Mouse (Mus musculus) frontal cortex, adult (tissue): ENCODE measurements around the gene Pde4d.

Experiments
- ATAC-seq: cut with Nextera tagmentation; 2 replicates; pipeline ENCODE4 v1.9.2; 2017; ENCODE audit warnings: mild to moderate bottlenecking, moderate library complexity, mixed read lengths; ENCODE audit not compliant: low TSS enrichment

Gene Pde4d

DNA sequence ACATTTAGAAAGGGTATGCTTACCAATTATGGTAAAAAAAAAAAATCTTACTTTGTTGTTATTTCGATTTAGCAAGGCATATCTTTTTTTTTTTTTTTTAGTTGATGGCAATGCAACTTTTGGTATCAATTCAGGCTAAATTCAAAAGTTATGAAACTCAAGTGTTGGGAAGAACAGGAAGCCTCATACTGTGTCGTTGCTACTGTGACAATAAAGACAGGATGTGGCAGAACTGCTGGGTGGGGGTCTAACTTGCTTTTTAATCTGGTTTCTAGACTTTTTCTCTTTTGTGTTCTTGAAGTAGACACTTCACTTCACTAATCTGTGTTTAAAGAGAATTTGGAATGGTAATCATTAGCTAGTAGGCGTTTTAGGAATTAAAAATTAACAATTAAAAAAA is 147.2 kb downstream of the Pde4d start:
- ATAC-seq, result no peak

DNA sequence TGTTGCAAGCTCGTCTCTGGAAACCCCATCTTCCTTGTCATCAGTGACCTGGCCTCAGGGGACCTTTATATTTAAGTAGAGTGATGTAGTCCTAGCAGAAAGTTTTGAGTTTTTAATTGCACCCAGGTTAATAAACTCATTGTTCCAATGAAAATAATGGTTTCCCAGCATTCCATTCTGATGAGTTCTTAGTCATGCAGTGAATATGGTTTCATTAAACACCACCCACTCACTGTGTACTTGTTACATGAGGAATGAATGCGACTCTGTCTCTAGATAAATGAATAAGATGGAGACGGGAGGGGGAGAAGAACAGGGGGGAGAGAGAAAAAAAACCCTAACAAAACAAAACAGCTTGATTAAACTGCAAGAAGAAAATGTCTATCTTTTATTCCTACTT is 148.9 kb downstream of the Pde4d start:
- ATAC-seq, result no peak

DNA sequence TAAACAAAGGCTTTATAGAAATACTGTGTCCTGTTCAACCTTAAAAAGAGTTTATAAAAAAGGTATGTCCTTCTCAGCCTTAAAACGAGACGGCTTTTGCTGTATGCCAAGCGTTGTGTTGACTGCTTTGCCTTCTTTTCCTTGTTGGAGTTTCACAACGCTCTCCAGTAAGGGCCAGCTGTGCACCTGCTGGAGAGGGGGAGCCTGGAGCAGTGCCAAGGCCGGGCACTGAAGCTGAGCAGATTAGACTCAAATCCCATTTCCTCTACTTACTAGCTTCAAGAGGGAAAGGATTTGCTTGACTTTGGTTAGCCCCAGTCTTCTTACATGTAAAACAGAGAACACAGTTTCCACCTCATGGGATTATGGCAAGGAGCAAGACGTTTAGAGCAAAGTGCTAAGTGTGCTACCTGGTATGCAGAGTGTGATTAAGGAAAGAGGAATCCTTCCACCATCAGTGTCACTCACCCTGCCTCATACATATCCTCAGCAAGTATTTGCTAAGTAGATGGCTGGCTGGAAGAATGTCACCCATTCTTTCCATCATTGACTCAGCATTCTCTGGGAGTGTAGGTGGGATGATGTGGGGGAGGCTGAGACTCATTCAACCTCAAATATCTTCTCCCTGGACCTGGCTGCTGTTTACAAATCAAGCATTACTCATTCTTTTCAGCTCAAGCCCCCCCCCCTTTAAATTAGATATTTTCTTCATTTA is 149.6 kb downstream of the Pde4d start:
- peak; percentile 52; the same call in 1 of the 2 replicates for ATAC-seq

DNA sequence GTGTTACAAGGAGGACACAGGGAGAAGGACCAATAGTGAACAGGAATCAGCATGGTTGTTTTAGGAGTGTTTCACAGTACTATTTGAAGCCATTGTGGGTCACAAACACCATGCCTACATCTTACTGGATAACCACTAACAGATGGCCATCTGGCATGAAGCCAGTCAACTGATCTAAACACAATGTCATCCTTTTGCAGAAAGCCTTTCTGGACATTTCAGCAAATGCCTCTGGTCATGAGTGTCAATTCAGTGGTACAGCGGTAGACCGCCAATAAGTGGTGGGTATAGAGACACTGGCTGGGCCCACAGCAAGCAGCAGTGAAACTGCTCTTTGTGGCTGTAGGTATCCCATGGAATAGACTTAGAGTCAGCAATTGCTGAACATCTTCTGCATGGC is 151.3 kb downstream of the Pde4d start:
- no peak for ATAC-seq

GRCm38 (mm10) chr13:108603502-108603901 is 153.8 kb downstream of the Pde4d start:
- ATAC-seq, result no peak

DNA sequence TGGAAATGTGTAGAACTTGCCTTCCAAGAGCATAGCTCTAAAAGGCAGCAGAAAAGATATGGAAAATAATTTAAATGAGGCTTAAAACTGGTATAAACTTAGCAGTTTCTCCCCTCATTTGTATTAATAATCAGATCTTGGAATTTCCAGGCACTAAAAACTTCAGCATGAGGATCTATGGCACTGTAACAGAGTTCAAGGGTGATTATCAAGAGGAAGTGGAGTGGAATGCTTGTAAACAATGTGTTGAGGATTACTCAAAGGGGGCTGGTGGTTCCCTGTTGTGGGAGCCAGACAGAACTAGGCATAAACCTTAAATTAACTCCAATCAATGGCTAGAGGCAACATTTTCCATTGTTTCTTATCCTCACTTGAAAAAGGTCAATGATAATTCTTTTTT is 154.5 kb downstream of the Pde4d start:
- no peak for ATAC-seq

- ATAC-seq, result no peak
Observed at GRCm38 (mm10) chr13:108618207-108618606, 168.5 kb downstream of the Pde4d start.

DNA sequence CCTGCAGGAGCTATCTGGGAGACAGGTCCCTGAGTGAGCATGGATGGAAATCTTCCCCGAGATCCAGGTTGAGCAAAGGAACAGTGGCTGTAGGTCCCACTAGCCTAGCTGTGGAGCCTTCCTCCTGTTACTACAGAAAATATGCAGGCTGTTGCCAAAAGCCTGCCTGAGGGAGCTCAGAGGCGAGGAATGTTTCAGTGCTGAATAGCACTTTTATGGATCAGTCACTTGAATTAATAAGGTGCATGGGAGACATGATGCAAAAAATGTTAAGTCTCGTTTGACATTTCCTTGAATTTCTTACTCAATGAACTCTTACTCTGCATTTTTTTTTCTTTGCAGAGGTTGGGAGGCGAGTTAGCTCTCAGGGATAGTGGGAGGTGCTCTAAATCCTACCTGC is 172.9 kb downstream of the Pde4d start:
- ATAC-seq, result no peak

DNA sequence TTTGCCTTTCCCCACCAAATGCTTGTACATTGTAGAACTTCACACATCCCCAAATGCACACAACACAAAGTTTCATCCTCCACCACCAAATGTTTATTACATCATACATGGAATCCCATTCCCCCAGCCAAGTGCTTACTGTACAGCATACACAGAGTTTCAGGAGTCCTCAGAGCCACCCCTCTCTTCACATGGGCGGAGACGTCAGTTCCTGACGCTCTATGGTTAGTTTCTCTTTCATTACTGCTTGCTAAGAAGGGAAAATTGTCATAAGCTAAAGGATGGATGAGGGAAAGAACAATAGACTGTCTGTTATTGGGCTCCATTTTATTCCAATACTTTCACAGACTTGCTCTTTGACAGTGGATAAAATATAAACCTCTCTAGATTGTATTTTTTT is 174.2 kb downstream of the Pde4d start:
- no peak for ATAC-seq

- no peak for ATAC-seq
Observed at GRCm38 (mm10) chr13:108626166-108626565, 176.4 kb downstream of the Pde4d start.

DNA sequence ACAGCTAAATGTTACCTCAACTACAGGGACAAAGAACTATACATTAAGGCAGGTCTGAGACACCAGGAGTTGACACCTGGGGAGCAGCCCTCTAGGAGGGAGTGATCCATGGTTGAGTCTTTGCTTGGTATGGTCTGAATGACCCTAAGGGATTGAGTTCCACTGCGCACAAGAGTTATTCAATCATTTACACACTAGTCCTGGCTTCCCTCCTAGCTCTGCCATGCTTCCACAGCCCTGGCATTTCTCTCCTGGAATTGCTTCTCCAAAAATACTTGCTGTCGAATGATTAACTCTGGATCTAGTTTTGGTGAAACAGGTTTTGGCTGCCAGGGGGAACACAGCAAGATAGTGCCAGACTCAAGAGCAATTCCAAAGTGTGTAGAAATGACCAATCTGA is 178.8 kb downstream of the Pde4d start:
- no peak for ATAC-seq

- no peak for ATAC-seq
Observed at GRCm38 (mm10) chr13:108630576-108630975, 180.8 kb downstream of the Pde4d start.

DNA sequence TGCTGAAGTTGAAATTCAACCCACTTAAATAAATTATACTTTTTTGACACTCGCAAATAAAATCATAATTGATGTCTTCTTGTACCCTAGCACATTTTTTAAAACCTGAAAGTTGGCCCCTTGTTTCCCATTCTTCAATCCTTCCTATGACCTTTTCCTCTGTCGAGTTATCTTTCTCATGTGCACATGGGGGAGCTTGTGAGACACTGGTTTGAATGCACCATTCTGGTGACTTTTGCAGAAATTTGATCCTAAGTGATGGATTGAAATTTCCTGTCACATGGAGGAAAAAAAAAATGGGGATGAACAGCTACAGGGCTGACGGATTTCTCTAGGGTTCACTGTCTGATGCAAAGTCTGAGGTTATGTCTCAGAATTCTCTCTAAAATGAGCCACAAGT is 181.5 kb downstream of the Pde4d start:
- ATAC-seq, result no peak

- ATAC-seq, result no peak
Observed at GRCm38 (mm10) chr13:108636526-108636925, 186.8 kb downstream of the Pde4d start.

DNA sequence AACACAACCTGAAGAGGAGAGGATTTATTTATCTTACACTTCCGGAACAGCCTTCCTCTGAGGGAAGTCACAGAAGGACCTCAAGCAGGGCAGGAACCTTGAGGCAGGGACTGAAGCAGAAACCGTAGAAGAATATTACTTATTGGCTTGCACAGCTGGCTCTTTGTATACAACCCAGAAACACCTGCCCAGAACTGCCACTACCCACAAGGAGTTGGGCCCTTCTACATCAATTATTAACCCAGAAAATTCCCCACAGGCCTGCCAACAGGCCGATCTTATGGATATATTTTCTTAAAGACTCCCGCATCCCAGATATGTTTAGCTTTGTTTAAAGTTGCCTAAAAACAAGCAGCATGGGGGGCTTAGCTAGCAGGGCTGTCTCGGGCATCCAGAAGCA is 192.5 kb downstream of the Pde4d start:
- no peak for ATAC-seq

DNA sequence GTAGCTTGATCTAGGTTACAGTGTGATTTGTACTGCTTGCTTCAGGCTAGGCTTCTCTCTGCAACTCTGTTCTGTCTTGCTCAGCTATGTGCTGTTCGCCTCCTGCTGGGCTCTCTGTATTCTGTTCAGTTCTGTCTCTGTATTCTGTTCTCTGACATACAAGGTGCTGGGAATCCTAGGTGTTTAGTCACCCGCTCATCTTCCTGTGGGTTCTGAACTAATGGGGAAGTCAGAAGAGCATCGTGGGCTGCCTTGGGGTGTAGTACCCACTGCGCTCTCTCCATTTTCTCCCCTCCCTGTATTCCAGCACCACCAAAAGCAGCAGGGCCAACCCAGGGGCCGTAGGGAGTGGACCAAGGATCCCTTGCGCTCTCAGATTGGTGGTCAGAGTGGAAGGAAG is 197.1 kb downstream of the Pde4d start:
- ATAC-seq, result no peak

- ATAC-seq, result no peak
Observed at GRCm38 (mm10) chr13:108647239-108647638, 197.5 kb downstream of the Pde4d start.

GRCm38 (mm10) chr13:108654026-108654723 is 204.4 kb downstream of the Pde4d start:
- ATAC-seq, result no peak

DNA sequence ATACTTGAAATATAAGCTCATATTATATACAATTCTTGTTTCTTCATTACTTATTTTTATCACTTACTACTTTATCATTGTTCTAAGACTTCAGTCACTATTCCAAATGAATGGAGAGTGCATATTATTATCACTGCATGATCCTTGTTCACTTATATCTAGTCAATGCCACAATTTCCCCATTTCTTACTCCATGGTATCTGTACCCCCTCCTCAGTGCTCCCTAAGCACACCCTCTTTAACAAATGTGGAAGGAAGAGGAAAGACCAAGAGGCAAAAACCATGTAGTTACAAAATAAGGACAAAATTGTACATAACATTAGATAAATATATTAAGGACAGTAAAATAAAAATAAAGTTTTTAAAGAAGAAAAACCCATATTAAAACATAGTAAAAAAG is 216.8 kb downstream of the Pde4d start:
- ATAC-seq, result no peak

DNA sequence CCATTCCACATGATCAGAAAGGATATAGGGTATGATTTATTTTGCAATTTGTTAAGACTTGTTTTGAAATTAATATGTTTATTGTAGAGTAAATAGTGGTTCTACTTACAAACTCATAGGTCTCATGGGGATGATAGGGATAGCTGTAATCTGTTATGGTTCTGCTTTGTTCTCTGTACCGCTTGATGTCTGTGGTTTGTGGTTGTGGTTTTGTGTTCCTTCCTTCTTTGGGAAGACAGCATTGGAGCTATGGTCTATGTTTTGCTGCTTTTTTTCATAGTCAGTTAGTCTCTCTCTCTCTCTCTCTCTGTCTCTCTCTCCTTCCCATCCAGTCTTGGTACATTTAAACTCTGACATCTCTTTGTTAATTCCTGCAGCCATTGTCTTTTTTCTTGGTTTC is 217.3 kb downstream of the Pde4d start:
- no peak for ATAC-seq

- ATAC-seq, result no peak
Observed at GRCm38 (mm10) chr13:108677056-108677455, 227.3 kb downstream of the Pde4d start.

DNA sequence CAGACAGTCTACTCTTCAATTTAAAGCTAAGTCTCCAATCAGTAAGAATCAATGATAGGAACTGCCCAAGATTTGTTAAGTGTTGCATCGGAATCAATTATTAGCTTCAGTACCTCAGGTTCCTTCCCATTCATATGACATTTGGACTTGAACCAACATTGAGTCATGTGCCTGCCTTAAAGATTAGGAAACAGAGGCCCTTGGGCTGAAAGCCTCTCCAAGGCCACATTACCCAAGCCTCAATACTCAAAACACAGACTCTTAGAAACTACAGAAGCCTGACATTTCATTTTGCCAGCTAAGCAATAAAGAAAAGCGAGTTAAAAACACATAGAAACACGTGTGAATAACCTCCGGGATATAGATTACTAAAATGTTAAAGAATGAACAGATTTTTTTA is 233.3 kb downstream of the Pde4d start:
- no peak for ATAC-seq

DNA sequence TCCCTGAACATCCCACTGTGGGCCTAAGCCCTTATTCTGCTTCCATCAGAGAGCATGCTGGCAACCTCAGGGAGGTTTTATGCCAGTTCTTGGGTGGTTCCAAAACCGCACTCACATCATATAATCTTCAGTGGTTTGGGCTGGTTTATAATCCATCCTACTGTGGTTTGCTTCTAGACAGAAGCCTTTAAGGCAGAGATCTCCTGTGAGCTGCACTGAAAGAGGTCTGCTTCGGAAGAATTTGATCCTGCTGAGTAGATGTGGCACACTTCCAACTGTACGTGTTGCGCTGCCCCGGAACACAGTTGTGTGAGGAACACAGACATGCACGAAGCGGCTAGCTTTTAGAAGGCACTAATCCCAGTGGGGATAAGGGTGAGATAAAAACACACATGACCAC is 236.1 kb downstream of the Pde4d start:
- no peak for ATAC-seq

- no peak for ATAC-seq
Observed at GRCm38 (mm10) chr13:108686262-108686661, 236.5 kb downstream of the Pde4d start.
